Mouse (Mus musculus): ENCODE measurements around the gene Shbg. TPM values are rescaled to one million over a fixed set of nuclear protein-coding genes. Genes with fewer than 3 reads are reported as not detected.

The Shbg gene
- total and polyA plus RNA-seq, 2 experiments, result 0.18 TPM; not detected in 1

- Histone ChIP-seq H3K27me3 (ENCODE audit: control insufficient read depth, insufficient read depth, low read length) (peaks cover 4% of the 10 kb centered on the region), H3K27ac (replicated peaks; ENCODE audit: insufficient read depth, low read depth, low read length) (no peak overlapping the region), H3K36me3 (ENCODE audit: control insufficient read depth, insufficient read depth, low read length) (no peaks in the 10 kb centered on the region), H3K9ac (ENCODE audit: low read depth, low read length) (no peak overlapping the region), H3K79me2 (ENCODE audit: control insufficient read depth, insufficient read depth, low read length) (no peaks in the 10 kb centered on the region), H3K4me3 (ENCODE audit: insufficient read depth, low read depth, low read length) (no peak overlapping the region), H3K4me1 (ENCODE audit: control insufficient read depth, insufficient read depth, low read length) (no peaks in the 10 kb centered on the region)
- WGBS, result 42% methylated on average over 6 of the region's 6 CpGs
- TF ChIP-seq CTCF (IDR thresholded peaks at IDR 0.05; ENCODE audit: low read depth, low read length), result no peak
- no peak for DNase-seq (ENCODE audit: extremely low read depth, low read depth, low spot score)
Observed at GRCm38 (mm10) chr11:69600098-69600497, 17.6 kb downstream of the Shbg start.

- no peak overlapping the region for H3K4me3 ChIP-seq (ENCODE audit: insufficient read depth, low read depth, low read length)
- no peak for TF ChIP-seq POLR2A (IDR thresholded peaks at IDR 0.05; ENCODE audit: extremely low read depth, insufficient read depth, low read length)
- no peak for TF ChIP-seq CTCF (IDR thresholded peaks at IDR 0.05; ENCODE audit: low read depth, low read length)
- DNase-seq (ENCODE audit: extremely low read depth, low read depth, low spot score), result no peak
- H3K27me3 ChIP-seq (ENCODE audit: control insufficient read depth, insufficient read depth, low read length), result no peaks in the 10 kb centered on the region
- no peaks in the 10 kb centered on the region for H3K36me3 ChIP-seq (ENCODE audit: control insufficient read depth, insufficient read depth, low read length)
- 35% methylated on average over 9 of the region's 9 CpGs for WGBS
- H3K9ac ChIP-seq (ENCODE audit: low read depth, low read length), result no peak overlapping the region
- H3K27ac ChIP-seq (replicated peaks; ENCODE audit: insufficient read depth, low read depth, low read length), result no peak overlapping the region
- no peaks in the 10 kb centered on the region for H3K4me1 ChIP-seq (ENCODE audit: control insufficient read depth, insufficient read depth, low read length)
- H3K79me2 ChIP-seq (ENCODE audit: control insufficient read depth, insufficient read depth, low read length), result no peaks in the 10 kb centered on the region
Observed at GRCm38 (mm10) chr11:69599436-69599835, 18.3 kb downstream of the Shbg start.

- no peak overlapping the region for H3K4me3 ChIP-seq (ENCODE audit: insufficient read depth, low read depth, low read length)
- 97% methylated on average over 6 of the region's 6 CpGs for WGBS
- TF ChIP-seq CTCF (IDR thresholded peaks at IDR 0.05; ENCODE audit: low read depth, low read length) (no peak), POLR2A (IDR thresholded peaks at IDR 0.05; ENCODE audit: extremely low read depth, insufficient read depth, low read length) (no peak)
- no peaks in the 10 kb centered on the region for H3K79me2 ChIP-seq (ENCODE audit: control insufficient read depth, insufficient read depth, low read length)
- no peaks in the 10 kb centered on the region for H3K4me1 ChIP-seq (ENCODE audit: control insufficient read depth, insufficient read depth, low read length)
- H3K27ac ChIP-seq (replicated peaks; ENCODE audit: insufficient read depth, low read depth, low read length), result no peak overlapping the region
- DNase-seq (ENCODE audit: extremely low read depth, low read depth, low spot score), result no peak
- peaks cover 8% of the 10 kb centered on the region for H3K36me3 ChIP-seq (ENCODE audit: control insufficient read depth, insufficient read depth, low read length)
- H3K9ac ChIP-seq (ENCODE audit: low read depth, low read length), result no peak overlapping the region
- no peaks in the 10 kb centered on the region for H3K27me3 ChIP-seq (ENCODE audit: control insufficient read depth, insufficient read depth, low read length)
Observed at GRCm38 (mm10) chr11:69594853-69595252, 22.9 kb downstream of the Shbg start.

GRCm38 (mm10) chr11:69592799-69593198 is 24.9 kb downstream of the Shbg start:
- Histone ChIP-seq H3K36me3 (ENCODE audit: control insufficient read depth, insufficient read depth, low read length) (peaks cover 22% of the 10 kb centered on the region), H3K79me2 (ENCODE audit: control insufficient read depth, insufficient read depth, low read length) (no peaks in the 10 kb centered on the region)

GRCm38 (mm10) chr11:69591899-69592637 is 25.6 kb downstream of the Shbg start:
- no peak for TF ChIP-seq POLR2A (IDR thresholded peaks at IDR 0.05; ENCODE audit: extremely low read depth, insufficient read depth, low read length)
- TF ChIP-seq CTCF (IDR thresholded peaks at IDR 0.05; ENCODE audit: low read depth, low read length), result no peak
- H3K4me3 ChIP-seq (ENCODE audit: insufficient read depth, low read depth, low read length), result no peak overlapping the region
- 85% methylated on average over 7 of the region's 7 CpGs for WGBS
- no peak for DNase-seq (ENCODE audit: extremely low read depth, low read depth, low spot score)
- H3K9ac ChIP-seq (ENCODE audit: low read depth, low read length), result no peak overlapping the region
- no peaks in the 10 kb centered on the region for H3K27me3 ChIP-seq (ENCODE audit: control insufficient read depth, insufficient read depth, low read length)
- no peaks in the 10 kb centered on the region for H3K4me1 ChIP-seq (ENCODE audit: control insufficient read depth, insufficient read depth, low read length)
- no peak overlapping the region for H3K27ac ChIP-seq (replicated peaks; ENCODE audit: insufficient read depth, low read depth, low read length)
- H3K36me3 ChIP-seq (ENCODE audit: control insufficient read depth, insufficient read depth, low read length), result peaks cover 28% of the 10 kb centered on the region
- no peaks in the 10 kb centered on the region for H3K79me2 ChIP-seq (ENCODE audit: control insufficient read depth, insufficient read depth, low read length)

More at GRCm38 (mm10) chr11:69592799-69593198, 24.9 kb downstream of the Shbg start:
- H3K4me1 ChIP-seq (ENCODE audit: control insufficient read depth, insufficient read depth, low read length), result no peaks in the 10 kb centered on the region
- H3K4me3 ChIP-seq (ENCODE audit: insufficient read depth, low read depth, low read length), result no peak overlapping the region
- no peak overlapping the region for H3K9ac ChIP-seq (ENCODE audit: low read depth, low read length)
- H3K27me3 ChIP-seq (ENCODE audit: control insufficient read depth, insufficient read depth, low read length), result no peaks in the 10 kb centered on the region
- WGBS, result 79% methylated on average over 4 of the region's 4 CpGs
- TF ChIP-seq CTCF (IDR thresholded peaks at IDR 0.05; ENCODE audit: low read depth, low read length), result no peak
- TF ChIP-seq POLR2A (IDR thresholded peaks at IDR 0.05; ENCODE audit: extremely low read depth, insufficient read depth, low read length), result no peak
- H3K27ac ChIP-seq (replicated peaks; ENCODE audit: insufficient read depth, low read depth, low read length), result no peak overlapping the region
- DNase-seq (ENCODE audit: extremely low read depth, low read depth, low spot score), result no peak

DNA sequence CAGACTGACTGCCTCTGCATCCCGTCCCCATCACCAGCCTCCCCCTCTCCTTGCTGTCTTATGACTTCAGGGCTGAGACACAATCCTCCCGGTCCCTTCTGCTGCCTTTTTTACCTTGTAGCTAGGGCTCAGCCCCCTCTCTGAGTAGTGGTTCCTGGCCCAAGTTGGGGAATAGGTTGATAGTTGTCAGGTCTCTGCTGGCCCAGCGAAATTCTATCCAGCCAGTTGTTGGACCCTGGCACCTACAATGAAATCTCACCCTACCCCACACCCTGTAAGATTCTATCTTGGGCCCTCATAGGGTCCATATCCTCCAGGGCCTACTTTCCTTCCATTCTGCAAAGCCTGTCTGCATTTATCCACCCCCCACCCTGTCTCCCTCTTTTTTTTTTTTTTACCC is 26.3 kb downstream of the Shbg start:
- Histone ChIP-seq H3K4me3 (ENCODE audit: insufficient read depth, low read depth, low read length) (no peak overlapping the region), H3K9ac (ENCODE audit: low read depth, low read length) (no peak overlapping the region), H3K4me1 (ENCODE audit: control insufficient read depth, insufficient read depth, low read length) (no peaks in the 10 kb centered on the region), H3K27ac (replicated peaks; ENCODE audit: insufficient read depth, low read depth, low read length) (no peak overlapping the region), H3K27me3 (ENCODE audit: control insufficient read depth, insufficient read depth, low read length) (no peaks in the 10 kb centered on the region), H3K36me3 (ENCODE audit: control insufficient read depth, insufficient read depth, low read length) (peaks cover 30% of the 10 kb centered on the region), H3K79me2 (ENCODE audit: control insufficient read depth, insufficient read depth, low read length) (no peaks in the 10 kb centered on the region)
- DNase-seq (ENCODE audit: extremely low read depth, low read depth, low spot score), result no peak
- 94% methylated on average over 3 of the region's 3 CpGs for WGBS
- no peak for TF ChIP-seq CTCF (IDR thresholded peaks at IDR 0.05; ENCODE audit: low read depth, low read length)

All from liver, adult 2 months (tissue).